Mouse (Mus musculus) kidney, adult 2 months (tissue): ENCODE results near the gene Gpx4.

ENCODE experiments used
- CTCF ChIP-seq: fragments of 200-500 bp; conservative IDR thresholded peaks from 2 replicates; pipeline ENCODE4 v1.5.1; 2011; ENCODE audit warnings: low read depth, mild to moderate bottlenecking, control low read depth, low read length, moderate library complexity, mixed read lengths; ENCODE audit not compliant: insufficient read depth, insufficient read length
- POLR2A ChIP-seq: fragments of 200-500 bp; IDR thresholded peaks from one replicate; pipeline ENCODE4 v1.6.1; 2011; ENCODE audit warnings: low read depth, low read length, control low read depth

DNA sequence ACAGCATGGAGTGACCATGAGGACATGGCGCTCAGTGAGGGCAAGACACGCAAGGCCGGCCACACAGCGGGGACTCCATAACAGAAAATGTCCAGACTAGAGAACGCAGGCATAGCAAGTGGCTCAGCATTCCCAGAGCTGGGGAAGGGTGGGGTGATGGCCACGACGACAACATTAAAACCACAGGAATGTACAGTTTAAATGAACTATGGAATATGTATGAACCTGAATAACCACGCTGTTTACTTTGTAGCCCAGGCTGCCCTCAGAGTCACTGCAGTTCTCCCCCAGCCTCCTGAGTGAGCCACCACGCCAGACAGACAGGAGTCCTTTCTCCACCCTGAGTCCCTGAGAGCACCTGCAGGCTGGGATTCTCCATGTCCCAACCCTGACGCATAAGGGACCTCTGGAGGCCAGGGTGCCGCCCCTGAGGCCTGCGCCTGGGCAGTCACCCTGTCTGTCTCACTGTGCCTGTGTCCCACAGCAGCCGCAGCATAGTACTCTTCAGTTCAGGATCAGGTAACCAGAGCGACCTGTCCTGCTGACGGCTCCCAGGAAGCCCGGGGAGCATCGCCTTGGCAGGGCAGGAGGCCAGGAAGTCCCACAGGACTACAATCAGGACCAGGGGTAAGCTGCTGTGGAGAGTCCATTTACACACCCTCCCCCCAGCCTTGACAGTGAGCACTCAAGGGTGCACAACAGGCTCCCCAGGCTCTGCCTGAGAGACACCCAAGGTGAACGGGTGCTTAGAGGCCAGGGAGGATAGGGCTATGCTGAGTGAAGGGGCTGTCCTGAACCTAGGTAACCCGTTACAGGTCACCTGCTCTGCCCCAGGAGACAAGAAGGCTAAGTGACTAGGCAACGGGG is 25.9 kb downstream of the Gpx4 start:
- no peak for TF ChIP-seq CTCF
- no peak for TF ChIP-seq POLR2A
